Mouse (Mus musculus) mouse trophoblast stem cell (cell line): ENCODE data around the gene Gnaq.
"Not testable (repeated sequence)": the region's sequence is repeated elsewhere in the genome, so short reads cannot be mapped to it uniquely, and the experiment has no call there.

Source experiments
- in situ Hi-C, 2 experiments: fragments of 300-500 bp; cut with MseI, MboI; formaldehyde crosslinking; loops; 2 replicates in 1 of 2; 3 replicates in 1 of 2; pipeline ENCODE4 v1.15.1; 2025

Gnaq gene

DNA sequence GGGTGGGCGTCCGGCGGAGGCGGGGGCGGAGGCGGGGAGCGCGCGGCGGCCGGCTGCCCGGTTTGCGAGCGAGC lies at the start of gene Gnaq:
Gene Gnaq, plus strand, starts transcription at position 41 of the 74 bp plus-strand sequence.
- in situ Hi-C loops = loop anchor here in 1 of 2 experiments (10.0 kb wide), 1 partner anchor 192 kb away; no protein-coding TSS in a partner anchor

- in situ Hi-C loops = not testable (repeated sequence)
These were observed 48.5 kb upstream of the Gnaq start for GRCm38 (mm10) chr19:16083981-16084630.

DNA sequence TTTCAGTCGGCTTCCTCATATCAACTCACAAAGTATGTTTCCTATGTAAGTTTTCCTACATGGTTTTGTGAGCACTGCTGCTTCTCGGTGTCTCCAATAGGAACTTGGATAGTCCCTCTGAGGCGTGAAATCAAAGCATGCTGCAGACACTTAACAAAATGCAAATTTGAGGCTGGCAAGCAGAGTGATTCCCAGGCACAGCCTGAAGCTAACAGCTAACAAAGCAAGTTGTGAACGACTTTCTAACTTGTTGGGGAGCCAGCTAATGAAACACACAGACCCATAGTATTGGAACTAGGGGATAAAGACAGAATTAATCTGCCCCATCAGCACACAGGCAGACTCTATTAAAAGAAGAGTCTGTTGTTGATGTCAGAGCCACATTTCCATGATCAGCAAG lies 47.4 kb upstream of the Gnaq start:
- in situ Hi-C loops = no loop called here

GRCm38 (mm10) chr19:16086154-16086553 lies 46.5 kb upstream of the Gnaq start:
- in situ Hi-C loops = no loop called here

- in situ Hi-C loops = no loop called here
These were observed 46.0 kb upstream of the Gnaq start for GRCm38 (mm10) chr19:16086581-16086980.

- in situ Hi-C loops = no loop called here
These were observed 45.2 kb upstream of the Gnaq start for GRCm38 (mm10) chr19:16087391-16087790.

GRCm38 (mm10) chr19:16093616-16094015 lies 39.0 kb upstream of the Gnaq start:
- in situ Hi-C loops = no loop called here

DNA sequence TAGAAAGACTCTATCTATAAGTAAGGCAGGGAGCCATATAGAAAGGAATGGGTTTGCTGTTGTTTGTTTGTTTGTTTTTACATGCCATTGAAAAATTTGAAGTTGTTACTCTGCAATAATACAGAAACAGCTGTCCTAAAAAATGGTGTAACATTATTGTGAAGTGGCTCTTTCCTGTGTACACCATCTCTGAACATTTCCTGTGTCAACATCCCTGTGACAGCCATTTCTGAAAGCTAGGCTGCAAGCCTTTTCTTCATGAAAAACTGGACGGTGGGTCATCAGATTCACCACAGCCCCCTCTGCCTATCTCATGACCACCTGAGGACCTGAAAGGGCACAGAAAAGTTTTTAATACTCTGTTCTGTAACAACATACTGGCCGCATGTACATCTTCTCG lies 22.7 kb upstream of the Gnaq start:
- in situ Hi-C loops = no loop called here

GRCm38 (mm10) chr19:16110670-16111069 lies 22.0 kb upstream of the Gnaq start:
- in situ Hi-C loops = no loop called here

- in situ Hi-C loops = no loop called here
These were observed 19.3 kb upstream of the Gnaq start for GRCm38 (mm10) chr19:16113295-16113694.

DNA sequence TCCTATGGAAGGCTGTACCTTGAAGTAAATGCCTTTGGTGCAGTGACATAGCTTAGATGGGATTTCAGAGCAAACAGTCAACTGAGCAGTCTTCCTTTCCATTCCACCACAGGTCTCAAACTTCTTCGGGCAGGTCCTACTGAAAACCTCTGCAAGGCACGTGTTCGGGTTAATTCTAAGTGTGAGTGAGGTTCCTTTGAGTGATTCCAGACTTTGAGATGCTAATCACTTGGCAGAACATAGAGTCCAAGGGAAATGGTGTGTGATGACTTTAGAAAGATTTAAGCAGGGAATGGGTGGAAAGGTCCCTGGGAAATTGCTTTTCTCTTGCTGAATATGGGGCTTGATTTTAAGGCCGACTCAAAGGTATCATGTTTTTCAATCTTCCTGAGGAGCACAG lies 14.2 kb upstream of the Gnaq start:
- in situ Hi-C loops = no loop called here

DNA sequence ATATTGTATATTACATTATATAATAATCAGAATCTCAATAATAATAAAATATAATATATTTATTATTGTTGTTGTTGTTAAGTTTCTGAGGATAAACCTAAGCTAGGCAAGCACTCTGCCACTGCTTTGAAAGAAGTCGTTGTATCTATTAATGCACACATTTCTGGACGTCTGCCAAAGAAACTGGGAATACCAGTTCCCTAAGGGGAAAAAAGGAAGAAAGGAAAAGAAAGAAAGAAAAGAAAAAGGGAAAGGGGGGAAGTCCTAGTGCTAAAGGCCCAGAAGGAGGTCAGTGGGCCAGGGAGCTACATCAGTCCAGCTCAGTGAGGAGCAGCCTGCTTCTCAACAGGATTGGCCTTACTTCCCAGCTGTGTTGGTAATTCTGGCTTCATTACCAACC lies 11.3 kb upstream of the Gnaq start:
- in situ Hi-C loops = no loop called here

DNA sequence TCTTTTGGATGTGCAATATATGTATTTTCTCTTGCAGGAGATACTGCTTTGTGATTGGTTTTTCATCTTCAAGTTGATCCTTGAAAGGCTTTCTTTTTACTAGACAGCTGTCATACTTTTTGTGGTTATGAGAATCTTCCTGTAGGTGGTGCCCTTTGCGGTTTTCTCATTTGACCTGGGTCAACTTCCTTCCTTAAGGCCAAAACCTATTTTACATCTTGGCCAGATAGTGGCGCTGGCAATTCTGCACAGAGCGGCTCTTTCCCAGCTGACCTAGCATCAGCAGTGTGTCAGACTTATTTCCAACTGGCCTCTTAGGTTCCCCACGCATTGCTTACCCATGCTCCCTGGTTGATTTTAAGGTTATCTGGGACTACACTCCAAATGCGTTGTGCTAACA lies 3.9 kb upstream of the Gnaq start:
- in situ Hi-C loops = no loop called here

GRCm38 (mm10) chr19:16129171-16129570 lies 3.5 kb upstream of the Gnaq start:
- in situ Hi-C loops = no loop called here

DNA sequence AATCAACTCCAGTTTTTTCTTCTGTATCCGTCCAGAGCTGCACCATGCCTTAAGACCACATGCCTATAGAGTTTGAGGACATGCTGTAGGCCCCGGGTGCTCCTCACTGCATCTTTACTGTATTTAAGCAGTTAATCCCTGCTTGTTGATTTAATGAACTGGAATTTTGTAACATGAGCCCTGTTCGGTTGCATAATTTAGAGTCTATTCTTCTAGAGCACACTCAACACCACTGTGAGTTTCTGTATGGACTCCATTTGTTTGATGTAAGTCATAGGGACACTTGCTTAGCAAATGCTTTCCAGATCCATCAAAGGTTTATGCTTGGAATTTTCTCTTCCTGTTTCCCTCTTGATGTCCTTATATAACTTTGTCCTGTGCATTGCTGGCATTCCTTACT lies 2.2 kb upstream of the Gnaq start:
- in situ Hi-C loops = loop anchor here in 1 of 2 experiments (10.0 kb wide), 1 partner anchor 194 kb away; no protein-coding TSS in a partner anchor

DNA sequence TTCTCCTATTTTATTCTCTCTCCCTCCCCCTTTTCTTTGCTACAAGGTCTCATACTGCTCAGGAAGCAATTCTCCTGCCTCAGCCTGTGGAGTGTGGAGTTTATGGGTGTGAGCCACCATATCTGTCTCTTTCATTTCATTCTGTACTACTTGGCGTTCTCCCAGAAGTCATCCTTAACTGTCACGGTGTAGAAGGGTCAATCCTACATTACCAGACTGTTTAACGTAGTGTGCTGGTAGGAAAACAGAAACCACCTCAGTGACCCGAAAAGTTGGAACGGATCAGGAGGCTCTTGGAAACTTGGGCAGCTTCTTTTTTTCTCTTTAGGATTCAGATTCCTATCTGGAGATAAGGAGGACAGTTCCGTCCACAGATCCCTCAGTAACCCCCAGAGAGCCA lies 800 bp upstream of the Gnaq start:
- in situ Hi-C loops = loop anchor here in 1 of 2 experiments (10.0 kb wide), 1 partner anchor 193 kb away; no protein-coding TSS in a partner anchor

- in situ Hi-C loops = loop anchor here in 1 of 2 experiments (10.0 kb wide), 1 partner anchor 192 kb away; no protein-coding TSS in a partner anchor
These were observed 266 bp upstream of the Gnaq start for GRCm38 (mm10) chr19:16132340-16132790.

- in situ Hi-C loops = loop anchor here in 1 of 2 experiments (10.0 kb wide), 1 partner anchor 192 kb away; no protein-coding TSS in a partner anchor
These were observed 462 bp downstream of the Gnaq start for GRCm38 (mm10) chr19:16132865-16133720.

DNA sequence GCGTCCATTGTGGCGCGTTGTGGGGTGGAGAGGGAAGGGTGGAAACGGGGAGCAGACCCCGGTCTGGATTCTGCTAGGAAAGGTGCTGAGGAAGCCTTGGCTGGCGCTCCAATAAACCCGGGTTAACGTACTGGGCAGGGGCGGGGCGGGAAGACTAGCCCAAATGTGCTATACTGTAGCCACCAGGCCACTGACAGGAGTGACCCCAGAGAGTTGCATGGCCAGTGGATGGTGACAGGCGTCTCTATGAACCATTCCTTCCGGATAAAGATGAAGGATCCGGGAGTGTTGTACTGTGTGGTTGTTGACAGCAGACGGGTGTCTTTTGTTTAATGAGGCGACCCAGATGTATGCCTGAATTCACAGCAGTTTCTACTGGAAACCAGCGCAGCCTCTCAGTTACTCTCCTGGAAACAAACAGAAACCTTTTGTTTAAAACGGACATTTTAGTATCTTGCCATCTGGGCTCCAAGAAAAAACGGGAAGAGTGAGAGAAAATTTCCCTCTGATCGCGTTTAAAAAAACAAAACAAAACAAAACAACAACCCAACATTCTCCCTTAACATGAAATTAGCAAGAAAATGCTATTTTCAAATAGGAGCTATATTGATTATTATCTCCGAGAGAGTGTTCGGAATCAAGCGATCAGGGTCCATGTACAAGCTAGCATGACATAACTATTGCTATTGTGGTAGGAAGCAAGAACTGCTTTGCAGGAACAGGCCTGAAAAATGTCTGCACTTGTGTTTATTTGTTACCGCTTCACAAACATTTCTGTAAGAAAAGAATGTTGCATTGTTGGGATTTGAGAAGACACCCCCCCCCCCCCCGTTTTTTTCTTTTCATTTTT lies 1.3 kb downstream of the Gnaq start:
- in situ Hi-C loops = loop anchor here in 1 of 2 experiments (10.0 kb wide), 1 partner anchor 191 kb away; no protein-coding TSS in a partner anchor

DNA sequence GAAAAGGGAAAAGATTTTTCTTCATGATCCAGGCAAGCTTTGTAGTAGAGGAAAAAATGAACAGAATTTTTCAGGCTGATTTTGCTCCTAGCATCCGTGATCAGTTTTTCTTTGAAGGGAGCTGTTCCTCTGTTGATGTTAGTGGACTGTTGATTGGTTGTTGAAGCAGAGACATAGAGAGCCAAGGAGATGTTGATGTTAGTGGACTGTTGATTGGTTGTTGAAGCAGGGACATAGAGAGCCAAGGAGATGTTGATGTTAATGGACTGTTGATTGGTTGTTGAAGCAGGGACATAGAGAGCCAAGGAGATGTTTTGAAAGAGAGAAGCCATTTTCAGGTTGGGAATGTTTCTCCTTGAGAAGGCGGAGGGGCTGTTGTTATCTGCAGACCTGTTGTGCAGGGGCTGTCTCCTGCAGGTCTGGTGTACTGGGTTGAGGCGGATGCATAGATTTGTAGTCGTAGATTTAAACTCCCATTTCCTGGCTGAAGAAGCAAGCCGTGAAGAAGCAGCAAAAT lies 5.5 kb downstream of the Gnaq start:
- in situ Hi-C loops = loop anchor here in 1 of 2 experiments (10.0 kb wide), 1 partner anchor 187 kb away; no protein-coding TSS in a partner anchor

DNA sequence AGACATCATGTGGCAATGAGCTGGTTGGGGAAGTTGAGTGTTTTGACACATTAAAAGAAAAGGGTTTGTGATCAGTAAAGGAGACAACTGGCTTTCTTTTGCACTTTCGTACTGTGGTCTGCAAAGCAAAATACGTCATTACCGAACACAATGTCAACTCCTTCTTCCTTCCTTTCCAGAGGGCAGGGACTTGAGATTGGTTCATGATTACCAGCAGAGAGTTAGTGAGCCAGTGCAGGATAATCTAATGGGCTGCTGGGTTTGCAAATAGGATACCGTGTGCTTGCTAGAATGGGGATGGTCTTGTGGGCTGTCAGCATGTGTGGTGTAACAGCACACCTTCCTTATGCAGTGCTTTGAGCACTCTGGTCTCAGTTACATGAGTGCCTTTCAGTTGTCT lies 8.1 kb downstream of the Gnaq start:
- in situ Hi-C loops = no loop called here

GRCm38 (mm10) chr19:16141857-16142256 lies 9.2 kb downstream of the Gnaq start:
- in situ Hi-C loops = no loop called here
